Mouse (Mus musculus) forebrain, embryonic 12.5 days (tissue): ENCODE results near the gene Slc22a23. TPM values are rescaled to one million over a fixed set of nuclear protein-coding genes. Genes with fewer than 3 reads are reported as not detected.

Source experiments
- ATAC-seq: fragments of 200-750 bp; cut with Nextera tagmentation; 2 replicates; pipeline ENCODE4 v1.8.0; 2017; ENCODE audit warnings: moderate TSS enrichment; ENCODE audit not compliant: low FRiP score
- H3K27ac ChIP-seq: fragments of 300-500 bp; sonication (generic); 2 replicates; pipeline ENCODE4 v1.5.1; 2016; ENCODE audit warnings: mild to moderate bottlenecking
- H3K27me3 ChIP-seq: fragments of 300-500 bp; sonication (generic); 2 replicates; pipeline ENCODE4 v1.6.1; 2016; ENCODE audit warnings: mild to moderate bottlenecking
- H3K36me3 ChIP-seq: fragments of 300-500 bp; sonication (generic); replicated peaks from 2 replicates; pipeline ENCODE4 v1.6.1; 2016; ENCODE audit warnings: mild to moderate bottlenecking
- H3K4me1 ChIP-seq: fragments of 300-500 bp; sonication (generic); 2 replicates; pipeline ENCODE4 v1.6.1; 2016
- H3K4me2 ChIP-seq: fragments of 300-500 bp; sonication (generic); 2 replicates; pipeline ENCODE4 v1.6.1; 2016; ENCODE audit warnings: mild to moderate bottlenecking, moderate library complexity
- H3K4me3 ChIP-seq: fragments of 300-500 bp; sonication (generic); replicated peaks from 2 replicates; pipeline ENCODE4 v1.5.1; 2016; ENCODE audit warnings: mild to moderate bottlenecking
- H3K9ac ChIP-seq: fragments of 300-500 bp; sonication (generic); 2 replicates; pipeline ENCODE4 v1.6.1; 2016; ENCODE audit warnings: mild to moderate bottlenecking
- H3K9me3 ChIP-seq: fragments of 300-500 bp; sonication (generic); 2 replicates; pipeline ENCODE4 v1.6.1; 2016
- WGBS: fragments of 180-500 bp; shearing (Covaris S2); methylation state at CpG from one replicate; pipeline ENCODE4 v1.1.7; 2016; 5-methylcytosine and 5-hydroxymethylcytosine counted together
- polyA plus RNA-seq: library from polyadenylated mRNA; unstranded; fragments of >200 nt; fragmentation: Nextera tagmentation; extraction: Ambion mirVana; gene quantifications from 2 replicates; pipeline ENCODE4 v1.2.1, GENCODE M21; 2016

Slc22a23 gene
- polyA plus RNA-seq, 1 experiment from 2014 or later, result 16.4 TPM

GRCm38 (mm10) chr13:34292042-34292441, 52.9 kb downstream of the Slc22a23 start:
- Histone ChIP-seq H3K4me2 (no peak overlapping the region), H3K27me3 (no peaks in the 10 kb centered on the region), H3K4me1 (peaks cover 27% of the 10 kb centered on the region), H3K4me3 (no peak overlapping the region), H3K9me3 (no peaks in the 10 kb centered on the region), H3K9ac (no peak overlapping the region), H3K36me3 (peaks cover 10% of the 10 kb centered on the region), H3K27ac (no peak overlapping the region)
- 74% methylated on average over 2 of the region's 2 CpGs for WGBS
- ATAC-seq, result no peak

DNA sequence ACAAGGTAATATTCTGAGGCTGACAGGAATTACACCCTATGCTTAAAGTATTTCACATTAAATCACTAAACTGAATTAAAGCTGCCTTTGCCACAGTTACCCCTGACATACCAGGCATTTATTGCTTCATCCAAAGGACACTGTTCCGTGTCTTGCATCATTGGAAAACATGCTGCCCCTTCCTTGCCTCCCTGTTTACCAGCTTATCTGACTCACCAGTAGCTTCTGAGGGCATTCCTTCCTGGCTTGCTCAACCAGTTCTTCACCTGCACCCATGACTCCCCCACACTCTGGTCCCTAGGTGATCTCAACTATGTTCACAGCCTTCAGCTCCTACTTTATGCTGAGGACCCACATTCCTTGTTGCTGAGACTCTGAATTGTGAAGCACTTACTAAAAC, 54.6 kb downstream of the Slc22a23 start:
- Histone ChIP-seq H3K36me3 (no peaks in the 10 kb centered on the region), H3K9ac (no peak overlapping the region), H3K27ac (no peak overlapping the region), H3K4me1 (peaks cover 39% of the 10 kb centered on the region), H3K27me3 (no peaks in the 10 kb centered on the region), H3K4me2 (no peak overlapping the region), H3K4me3 (no peak overlapping the region), H3K9me3 (no peaks in the 10 kb centered on the region)
- WGBS, result 93% methylated on average over 1 of the region's 1 CpGs
- ATAC-seq, result no peak

GRCm38 (mm10) chr13:34289567-34289966, 55.4 kb downstream of the Slc22a23 start:
- WGBS, result 94% methylated on average over 2 of the region's 2 CpGs
- no peak for ATAC-seq
- Histone ChIP-seq H3K9me3 (no peaks in the 10 kb centered on the region), H3K4me1 (peaks cover 43% of the 10 kb centered on the region), H3K9ac (no peak overlapping the region), H3K4me3 (no peak overlapping the region), H3K27ac (peak overlapping the region; percentile 70), H3K27me3 (no peaks in the 10 kb centered on the region), H3K4me2 (no peak overlapping the region), H3K36me3 (no peaks in the 10 kb centered on the region)

GRCm38 (mm10) chr13:34288129-34288528, 56.9 kb downstream of the Slc22a23 start:
- Histone ChIP-seq H3K27ac (peak overlapping the region; percentile 85), H3K4me1 (peaks cover 47% of the 10 kb centered on the region), H3K9me3 (no peaks in the 10 kb centered on the region), H3K4me3 (no peak overlapping the region), H3K36me3 (no peaks in the 10 kb centered on the region), H3K9ac (peak overlapping the region; percentile 21; the same call in 1 of the 2 replicates), H3K27me3 (no peaks in the 10 kb centered on the region), H3K4me2 (0 out of 2 replicates have a peak overlapping the region, but pooled peaks have one; percentile 13)
- ATAC-seq, result no peak
- WGBS, result 18% methylated on average over 2 of the region's 2 CpGs

DNA sequence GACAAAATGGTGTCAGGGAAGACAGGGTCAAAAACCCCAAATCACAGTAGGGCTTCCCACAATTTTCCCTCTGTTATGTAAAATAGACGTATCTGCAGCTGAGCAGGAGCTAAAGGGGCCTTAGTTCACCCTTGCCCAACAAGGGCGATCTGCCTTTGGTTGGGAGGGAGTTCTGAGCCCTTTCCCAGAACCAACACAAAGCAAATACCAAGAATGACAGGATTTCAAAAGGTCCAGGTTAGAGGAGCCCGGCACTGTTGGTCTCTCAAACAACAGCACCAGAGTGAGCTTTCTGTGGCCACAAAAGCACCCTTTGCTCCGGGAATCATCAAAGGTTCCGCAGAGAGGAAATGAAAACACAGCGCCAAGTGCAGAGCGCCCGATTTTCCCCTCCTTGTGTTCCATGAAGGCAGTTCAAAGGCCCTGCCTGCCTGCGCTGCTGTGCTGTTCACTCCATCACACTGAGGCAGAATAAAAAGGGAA, 57.3 kb downstream of the Slc22a23 start:
- H3K9me3 ChIP-seq, result no peaks in the 10 kb centered on the region
- peak overlapping the region; percentile 13; the same call in 1 of the 2 replicates for H3K4me2 ChIP-seq
- ATAC-seq, result peak; percentile 86
- WGBS, result 2% methylated on average over 9 of the region's 9 CpGs
- H3K9ac ChIP-seq, result peak overlapping the region; percentile 21; the same call in 1 of the 2 replicates
- no peak overlapping the region for H3K4me3 ChIP-seq
- no peaks in the 10 kb centered on the region for H3K36me3 ChIP-seq
- peak overlapping the region; percentile 85 for H3K27ac ChIP-seq
- peaks cover 47% of the 10 kb centered on the region for H3K4me1 ChIP-seq
- H3K27me3 ChIP-seq, result no peaks in the 10 kb centered on the region

DNA sequence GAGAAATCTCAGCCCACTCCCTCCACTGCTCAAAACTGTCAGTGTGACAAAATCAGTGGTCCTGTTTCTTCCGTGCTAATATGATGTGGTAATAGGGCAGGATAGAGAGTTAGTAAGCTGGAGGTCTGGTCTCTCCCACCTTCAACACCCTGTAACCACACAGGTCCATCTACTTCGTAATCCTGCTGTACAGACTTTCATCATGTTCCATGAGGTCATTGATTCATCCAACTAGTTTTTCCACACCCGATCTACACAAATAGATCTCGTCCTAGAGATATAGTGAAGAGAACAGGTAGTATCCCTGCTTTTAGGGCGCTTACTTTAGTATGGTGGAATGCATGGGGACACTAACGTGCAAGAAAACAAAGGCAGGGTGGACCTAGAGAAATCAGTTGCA, 63.6 kb downstream of the Slc22a23 start:
- Histone ChIP-seq H3K4me3 (no peak overlapping the region), H3K27ac (no peak overlapping the region), H3K9me3 (no peaks in the 10 kb centered on the region), H3K4me2 (no peak overlapping the region), H3K36me3 (peaks cover 20% of the 10 kb centered on the region), H3K27me3 (no peaks in the 10 kb centered on the region), H3K9ac (no peak overlapping the region), H3K4me1 (peaks cover 27% of the 10 kb centered on the region)
- WGBS, result 94% methylated on average over 6 of the region's 6 CpGs
- no peak for ATAC-seq

DNA sequence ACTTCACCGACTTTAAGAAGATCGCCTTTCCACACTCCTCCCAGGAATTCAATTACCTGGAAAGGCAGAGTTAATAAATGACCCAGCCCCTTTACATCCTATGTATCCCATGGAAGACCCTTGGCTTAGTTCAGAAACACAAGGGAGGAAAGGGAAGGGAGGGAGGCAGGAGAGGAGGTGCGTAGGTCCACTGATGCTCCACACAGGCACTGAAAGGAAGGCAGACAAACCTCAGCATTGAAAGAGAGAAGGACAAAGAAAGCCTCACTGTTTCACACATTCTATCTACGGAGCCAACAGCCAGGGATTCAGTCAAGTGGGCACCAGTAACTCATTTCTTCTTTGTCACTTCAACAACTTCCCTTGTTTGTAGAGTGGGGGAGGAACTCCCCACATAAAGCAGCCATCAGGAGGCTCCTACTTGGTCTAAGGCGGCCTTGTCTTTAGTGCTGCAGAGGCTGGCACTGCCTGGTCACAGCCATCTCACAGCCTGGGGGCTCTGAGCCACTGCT, 66.2 kb downstream of the Slc22a23 start:
- Histone ChIP-seq H3K27ac (no peak overlapping the region), H3K9me3 (no peaks in the 10 kb centered on the region), H3K4me2 (no peak overlapping the region), H3K27me3 (no peaks in the 10 kb centered on the region), H3K36me3 (peaks cover 26% of the 10 kb centered on the region), H3K9ac (no peak overlapping the region), H3K4me1 (peaks cover 14% of the 10 kb centered on the region), H3K4me3 (no peak overlapping the region)
- ATAC-seq, result no peak
- 69% methylated on average over 5 of the region's 5 CpGs for WGBS

- Histone ChIP-seq H3K27ac (no peak overlapping the region), H3K9ac (no peak overlapping the region), H3K9me3 (no peaks in the 10 kb centered on the region), H3K4me2 (no peak overlapping the region), H3K4me1 (peaks cover 16% of the 10 kb centered on the region), H3K4me3 (no peak overlapping the region), H3K27me3 (no peaks in the 10 kb centered on the region), H3K36me3 (peaks cover 26% of the 10 kb centered on the region)
- no peak for ATAC-seq
- WGBS, result 56% methylated on average over 6 of the region's 6 CpGs
Measured at GRCm38 (mm10) chr13:34278288-34278701, 66.7 kb downstream of the Slc22a23 start.

- no peaks in the 10 kb centered on the region for H3K27me3 ChIP-seq
- no peak overlapping the region for H3K27ac ChIP-seq
- ATAC-seq, result no peak
- no peak overlapping the region for H3K4me3 ChIP-seq
- H3K9me3 ChIP-seq, result no peaks in the 10 kb centered on the region
- H3K9ac ChIP-seq, result no peak overlapping the region
- H3K4me1 ChIP-seq, result peaks cover 22% of the 10 kb centered on the region
- H3K36me3 ChIP-seq, result peaks cover 26% of the 10 kb centered on the region
- no peak overlapping the region for H3K4me2 ChIP-seq
- 90% methylated on average over 2 of the region's 2 CpGs for WGBS
Measured at GRCm38 (mm10) chr13:34277611-34278010, 67.4 kb downstream of the Slc22a23 start.

DNA sequence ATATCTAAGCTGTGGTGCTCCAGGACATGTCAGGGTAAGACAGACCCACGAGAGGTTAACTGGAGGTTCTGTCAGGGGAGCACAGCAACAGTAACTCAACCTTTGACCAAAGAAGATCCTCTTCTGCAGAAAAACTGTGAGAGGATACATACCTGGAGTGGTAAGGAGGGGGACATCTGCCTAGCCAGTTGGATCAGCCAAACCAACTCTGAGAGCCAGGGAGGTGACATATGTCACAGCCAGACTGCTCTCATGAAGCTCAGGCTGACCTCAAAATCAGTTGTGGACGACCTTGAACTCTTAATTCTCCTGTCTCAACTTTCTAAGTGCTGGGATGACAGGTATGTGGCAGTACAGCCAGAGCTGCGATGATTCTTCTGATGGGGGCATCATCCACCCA, 68.0 kb downstream of the Slc22a23 start:
- 95% methylated on average over 3 of the region's 3 CpGs for WGBS
- Histone ChIP-seq H3K27ac (no peak overlapping the region), H3K4me1 (peaks cover 28% of the 10 kb centered on the region), H3K4me3 (no peak overlapping the region), H3K36me3 (peaks cover 26% of the 10 kb centered on the region), H3K4me2 (no peak overlapping the region), H3K9ac (no peak overlapping the region), H3K9me3 (no peaks in the 10 kb centered on the region), H3K27me3 (no peaks in the 10 kb centered on the region)
- ATAC-seq, result no peak

GRCm38 (mm10) chr13:34274890-34275289, 70.1 kb downstream of the Slc22a23 start:
- Histone ChIP-seq H3K9ac (no peak overlapping the region), H3K36me3 (peaks cover 26% of the 10 kb centered on the region), H3K27ac (no peak overlapping the region), H3K9me3 (no peaks in the 10 kb centered on the region), H3K4me3 (no peak overlapping the region), H3K4me1 (peaks cover 49% of the 10 kb centered on the region), H3K4me2 (no peak overlapping the region), H3K27me3 (no peaks in the 10 kb centered on the region)
- no peak for ATAC-seq
- 97% methylated on average over 1 of the region's 1 CpGs for WGBS

DNA sequence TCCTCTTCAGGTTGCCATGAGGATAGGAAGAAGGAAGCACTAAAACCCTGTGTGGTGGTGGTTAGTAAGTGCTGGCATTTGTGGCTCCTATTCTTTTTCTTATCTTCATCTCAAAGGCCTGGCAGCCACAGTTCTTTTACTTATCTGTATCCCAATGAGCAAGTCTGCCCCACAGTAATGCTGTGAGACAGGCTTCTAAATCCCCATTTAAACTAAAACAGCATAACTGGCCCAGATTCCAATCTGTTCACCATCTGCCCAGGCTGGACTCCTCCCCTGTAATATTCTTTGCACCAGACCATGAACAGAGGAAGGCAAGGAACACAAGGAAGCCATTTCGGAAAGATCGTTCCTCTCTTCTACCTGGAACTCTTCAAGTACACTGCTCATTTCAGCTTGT, 70.6 kb downstream of the Slc22a23 start:
- no peak for ATAC-seq
- 97% methylated on average over 2 of the region's 2 CpGs for WGBS
- Histone ChIP-seq H3K4me2 (no peak overlapping the region), H3K36me3 (peaks cover 26% of the 10 kb centered on the region), H3K4me3 (no peak overlapping the region), H3K27ac (no peak overlapping the region), H3K4me1 (peaks cover 47% of the 10 kb centered on the region), H3K9ac (no peak overlapping the region), H3K9me3 (no peaks in the 10 kb centered on the region), H3K27me3 (no peaks in the 10 kb centered on the region)
